Mouse (Mus musculus) layer of hippocampus, postnatal 14 days (tissue): Measurements from ENCODE around the gene Rpl11. TPM values are rescaled to one million over a fixed set of nuclear protein-coding genes. Genes with fewer than 3 reads are reported as not detected.

Experiments used
- DNase-seq, 2 experiments: peaks; one replicate each; pipeline ENCODE4 v3.0.0; 2021 to 2022; ENCODE audit warnings: low spot score in 2 of 2, mixed read lengths in 1 of 2
- total RNA-seq, 2 experiments: library from RNA; stranded (reverse); gene quantifications; 2 replicates each; pipeline ENCODE4 v1.2.3; 2021

Gene Rpl11
- total RNA-seq, 2 experiments from 2014 or later, result 254 to 300 TPM

DNA sequence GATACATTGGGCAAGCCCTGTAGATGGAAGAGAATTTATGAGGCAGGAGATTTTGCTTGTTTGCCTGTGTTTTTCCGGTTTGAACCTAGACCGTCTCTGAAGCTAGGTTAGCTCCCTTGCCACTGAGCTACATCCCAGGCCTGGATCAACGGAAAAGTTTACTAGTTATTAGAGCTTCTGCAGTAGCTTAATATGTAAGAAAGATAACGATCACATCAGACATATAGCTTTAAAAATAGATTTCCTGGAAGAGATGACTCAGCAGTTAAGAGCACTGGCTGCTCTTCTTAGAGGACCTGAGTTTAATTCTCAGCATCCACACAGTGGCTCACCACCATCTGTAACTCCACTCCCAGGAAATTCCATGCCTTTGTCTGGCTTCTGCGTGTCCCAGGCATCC lies 24.5 kb downstream of the Rpl11 start:
- DNase-seq, result no peak

DNA sequence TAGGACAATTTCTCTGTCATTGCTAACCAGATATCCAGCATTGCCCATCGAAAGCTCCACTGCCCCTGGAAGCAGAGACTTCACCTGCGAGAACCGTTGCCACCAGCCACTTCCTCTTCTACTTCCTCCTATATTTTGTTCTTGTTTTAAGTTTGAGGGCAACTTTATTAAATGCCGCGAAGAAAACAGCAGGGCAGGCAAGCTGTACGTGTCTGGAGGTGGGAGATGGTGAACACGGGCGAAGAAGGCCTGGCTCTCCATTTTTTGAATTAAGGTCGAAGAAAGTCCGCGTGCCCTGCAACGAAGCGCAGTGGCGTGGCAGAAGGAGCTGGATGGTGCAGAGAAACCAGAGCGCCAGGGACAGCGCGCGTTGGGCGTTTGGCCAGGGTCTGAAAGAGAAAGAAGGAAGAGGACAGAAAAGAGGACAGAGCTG lies 25.1 kb downstream of the Rpl11 start:
- DNase-seq, result no peak

- no peak for DNase-seq
Measured at GRCm38 (mm10) chr4:136027416-136028131, 25.7 kb downstream of the Rpl11 start.

DNA sequence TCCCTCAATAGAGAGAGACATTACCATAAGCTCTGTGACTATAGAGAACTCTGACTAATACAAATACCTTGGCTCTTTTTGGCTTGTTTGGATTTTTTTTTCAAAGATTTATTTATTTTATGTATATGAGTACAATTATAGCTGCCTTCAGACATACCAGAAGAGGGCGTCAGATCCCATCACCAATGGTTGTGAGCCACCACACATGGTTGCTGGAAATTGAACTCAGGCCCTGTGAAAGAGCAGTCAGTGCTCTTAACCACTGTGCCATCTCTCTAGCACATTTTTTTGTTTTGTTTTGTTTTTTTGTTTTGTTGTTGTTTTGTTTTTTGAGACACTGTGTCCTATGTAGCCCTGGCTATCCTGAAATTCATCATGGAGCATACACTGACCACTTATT lies 27.9 kb downstream of the Rpl11 start:
- DNase-seq, result no peak

DNA sequence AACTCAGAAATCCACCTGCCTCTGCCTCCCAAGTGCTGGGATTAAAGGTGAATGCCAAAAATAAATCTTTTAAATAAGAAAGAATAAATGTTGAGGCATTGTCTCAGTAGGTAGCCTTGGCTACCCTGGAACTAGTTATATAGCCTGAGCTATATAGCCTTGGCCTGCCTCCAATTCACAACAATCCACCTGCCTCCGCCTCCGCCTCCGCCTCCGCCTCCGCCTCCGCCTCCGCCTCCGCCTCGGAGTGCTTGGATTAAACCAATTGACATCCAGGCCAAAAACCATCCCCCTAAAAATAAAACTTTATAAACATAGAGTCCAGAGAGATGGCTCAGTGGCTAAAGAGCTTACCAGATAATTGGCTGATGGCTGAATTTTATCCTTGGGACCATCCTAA lies 30.3 kb downstream of the Rpl11 start:
- no peak for DNase-seq

DNA sequence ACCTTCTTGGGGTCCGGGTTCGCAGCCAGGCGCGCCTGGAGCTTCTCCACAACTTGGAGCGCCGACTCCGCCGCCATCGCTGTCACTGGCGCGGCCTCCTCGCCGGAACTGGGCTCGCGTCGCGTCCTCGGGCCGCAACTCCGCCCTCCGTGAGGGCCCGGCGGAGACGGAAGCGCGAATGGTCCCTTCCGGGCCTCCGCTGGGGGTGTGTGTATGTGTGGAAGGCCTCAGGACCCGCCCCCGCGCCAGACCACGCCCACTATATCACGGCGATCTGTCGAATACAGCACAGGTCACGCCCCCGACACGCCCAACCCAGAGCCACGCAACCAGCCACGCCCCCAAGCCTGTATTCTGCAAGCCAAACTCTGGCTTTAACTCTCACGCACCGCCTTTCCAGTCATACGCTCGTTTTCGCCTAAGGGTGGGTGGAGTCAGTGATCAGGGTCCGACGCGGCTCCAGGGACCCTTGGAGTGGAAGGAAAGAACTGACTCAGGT lies 31.6 kb downstream of the Rpl11 start, which contains the start of gene Eloa:
TSS of gene Eloa (minus strand) at position 215 of the 499 bp plus-strand sequence.
- peak; percentile 96 to 99 for DNase-seq

GRCm38 (mm10) chr4:136020743-136021548 lies 32.3 kb downstream of the Rpl11 start:
- peak; percentile 18 to 24 for DNase-seq

GRCm38 (mm10) chr4:136016059-136016602 lies 37.1 kb downstream of the Rpl11 start:
- DNase-seq, result no peak

DNA sequence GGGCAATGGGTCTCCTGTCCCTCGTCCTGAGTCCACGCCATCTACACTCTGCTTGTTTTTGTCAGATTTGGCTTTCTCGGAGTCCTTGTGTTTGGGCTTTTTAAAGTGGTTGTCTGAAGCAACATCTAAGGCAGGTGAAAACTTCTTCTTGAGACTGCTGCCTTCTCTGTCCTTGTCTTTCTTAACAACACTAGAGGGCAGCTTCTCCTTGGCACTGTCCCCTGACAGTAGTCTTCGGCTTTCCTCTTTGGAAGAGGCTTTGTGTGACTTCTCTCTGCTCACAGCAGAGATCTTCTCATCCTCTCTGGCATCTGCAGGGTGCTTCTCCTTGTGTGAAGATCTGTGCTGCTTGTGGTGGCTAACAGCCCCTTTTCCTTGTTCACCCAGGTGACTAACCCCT lies 42.6 kb downstream of the Rpl11 start:
- no peak for DNase-seq

DNA sequence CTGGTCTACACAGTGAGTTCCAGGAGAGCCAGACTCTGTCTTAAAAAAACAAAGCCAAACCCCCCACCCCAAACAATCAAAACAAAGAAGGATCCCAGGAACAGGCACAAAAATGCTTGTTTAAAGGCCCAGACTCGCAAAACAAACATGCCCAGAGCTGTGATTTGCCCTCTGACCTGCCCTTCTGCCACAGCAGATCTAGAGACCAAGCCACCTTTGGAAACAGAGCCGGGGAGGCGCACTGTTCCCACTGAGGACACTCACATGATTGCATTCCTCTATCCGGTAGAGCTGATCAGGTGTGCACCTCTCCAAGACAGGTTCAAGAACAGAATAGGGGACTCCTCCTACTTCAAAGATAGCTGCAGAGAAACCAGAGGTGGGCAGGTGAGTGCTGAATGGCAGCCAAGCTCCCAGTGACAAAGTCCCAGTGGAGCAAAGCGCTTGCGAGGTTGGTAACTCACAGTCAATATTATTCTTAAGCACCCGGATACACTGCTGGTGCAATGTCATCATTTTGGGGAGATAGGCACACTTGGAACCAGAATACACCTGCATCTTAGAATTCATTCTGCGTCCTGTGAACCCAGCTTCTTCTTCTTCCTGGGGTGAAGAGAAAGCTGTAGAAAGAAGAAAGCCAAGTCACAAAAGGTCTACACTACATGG lies 44.3 kb downstream of the Rpl11 start:
- DNase-seq, result no peak

GRCm38 (mm10) chr4:136006821-136007220 lies 46.4 kb downstream of the Rpl11 start:
- DNase-seq, result no peak

GRCm38 (mm10) chr4:136004921-136005320 lies 48.3 kb downstream of the Rpl11 start:
- no peak for DNase-seq

- no peak for DNase-seq
Measured at GRCm38 (mm10) chr4:136004107-136004675, 49.0 kb downstream of the Rpl11 start.

DNA sequence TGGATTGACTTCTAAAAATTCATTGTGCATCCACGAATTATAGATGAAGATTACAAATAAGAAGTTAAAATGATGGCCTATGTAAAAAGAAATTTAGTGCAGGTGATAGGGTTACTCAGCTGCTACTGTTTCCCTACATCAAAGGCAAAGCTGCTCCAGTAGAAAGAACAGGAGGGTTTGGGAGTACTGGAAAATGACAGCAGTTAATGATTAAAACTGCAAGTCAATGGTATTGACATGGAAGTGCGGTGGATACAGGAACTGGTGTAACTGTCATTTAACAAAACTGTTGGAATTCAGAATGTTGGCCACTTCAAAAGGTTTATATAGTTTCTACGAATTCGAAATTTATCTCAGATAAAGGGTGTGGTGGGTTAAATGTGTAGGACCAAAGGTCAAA lies 58.1 kb downstream of the Rpl11 start:
- DNase-seq, result no peak

- no peak for DNase-seq
Measured at GRCm38 (mm10) chr4:135993941-135994340, 59.3 kb downstream of the Rpl11 start.

GRCm38 (mm10) chr4:135987714-135988113 lies 65.5 kb downstream of the Rpl11 start:
- no peak for DNase-seq

DNA sequence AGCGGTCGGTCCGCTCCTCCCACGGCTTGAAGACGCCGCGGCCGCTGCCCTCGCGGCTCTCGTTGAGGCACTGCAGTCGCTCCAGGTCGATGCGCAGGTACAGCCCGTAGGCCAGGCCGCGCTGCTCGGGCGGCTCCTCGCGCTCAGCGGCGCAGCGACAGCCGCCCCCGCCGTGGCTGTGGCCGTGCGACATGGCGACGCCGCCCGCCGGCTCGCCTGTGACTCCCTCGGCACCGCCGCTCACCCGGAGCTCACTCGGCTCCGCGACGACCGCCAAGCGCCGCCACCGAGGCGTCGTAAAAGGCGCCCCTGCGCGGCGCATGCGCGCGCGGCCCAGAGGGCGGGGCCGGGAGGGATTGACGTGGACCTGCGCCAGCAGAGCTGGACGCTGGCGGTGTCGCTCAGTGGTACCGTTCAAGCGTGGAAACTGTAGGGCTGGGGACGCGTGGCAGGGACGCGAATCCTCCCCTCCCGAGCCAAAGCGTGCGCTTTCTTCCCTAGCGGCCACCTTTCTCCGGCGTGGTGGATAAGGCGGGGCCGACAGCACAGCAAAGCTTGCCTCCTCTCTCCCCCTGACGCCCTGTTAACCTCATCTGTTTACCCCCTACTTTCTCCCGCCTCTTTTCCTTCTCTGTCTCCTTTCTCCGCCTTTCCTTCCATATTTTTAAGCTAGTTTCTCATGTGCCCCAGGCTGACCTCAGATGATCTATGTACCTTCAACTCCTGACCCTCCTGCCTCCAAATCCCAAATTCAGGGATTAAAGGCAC lies 66.1 kb downstream of the Rpl11 start, which contains the start of gene Pithd1:
TSS of gene Pithd1 (minus strand) at position 322 of the 768 bp plus-strand sequence.
- peak; percentile 93 for DNase-seq

DNA sequence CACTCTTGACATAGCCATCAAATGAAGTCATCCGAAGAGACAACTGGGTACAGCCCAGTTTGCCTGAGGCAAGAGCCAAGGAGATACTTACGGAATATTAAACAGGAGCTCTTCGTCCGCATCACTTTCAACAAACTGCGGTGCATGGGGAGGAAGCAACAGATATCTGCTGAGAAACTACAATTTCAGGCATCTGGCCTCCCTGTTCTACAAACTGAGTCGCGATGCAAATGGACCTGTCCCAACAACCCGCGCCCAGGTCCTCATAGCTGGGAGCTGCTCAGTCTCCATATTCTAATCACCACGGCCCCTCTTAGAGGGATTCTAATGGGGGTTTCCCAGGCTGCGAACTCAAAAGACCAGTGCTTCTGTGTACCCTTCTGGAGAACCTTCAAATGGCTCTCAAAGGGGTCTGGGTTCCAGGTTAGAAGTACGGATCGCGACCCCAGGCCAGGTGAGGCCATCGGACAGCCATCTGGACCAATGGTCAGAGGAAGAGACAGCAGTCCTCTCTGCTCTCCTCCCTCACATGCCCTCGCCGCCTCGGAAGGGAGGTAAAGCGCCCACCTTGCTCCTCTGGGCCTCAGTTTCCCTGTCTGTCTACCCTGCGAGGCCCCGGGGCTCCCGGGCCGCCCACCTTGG lies 66.8 kb downstream of the Rpl11 start:
- no peak for DNase-seq

- DNase-seq, result no peak
Measured at GRCm38 (mm10) chr4:135985769-135986168, 67.5 kb downstream of the Rpl11 start.

- DNase-seq, result no peak
Measured at GRCm38 (mm10) chr4:135985193-135985592, 68.0 kb downstream of the Rpl11 start.
